Mouse (Mus musculus) G1E (cell line): ENCODE measurements at regions not wholly inside any gene's neighbourhood (a gene's known extent, or its start where the extent isn't known, plus 50 kb on each side); places are given as distances from the start of the nearest gene placed in this dataset.

Experiments
- CTCF ChIP-seq: IDR thresholded peaks from 2 replicates; pipeline ENCODE4 v1.5.1; 2012; ENCODE audit warnings: low read depth, low read length, inconsistent platforms, mixed read lengths
- GATA1 ChIP-seq: IDR thresholded peaks from 2 replicates; pipeline ENCODE4 v1.6.1; 2012; ENCODE audit warnings: borderline replicate concordance, low read length, inconsistent platforms, mixed read lengths
- GATA2 ChIP-seq: IDR thresholded peaks from 2 replicates; pipeline ENCODE4 v1.6.1; 2012; ENCODE audit warnings: low read depth, low read length, inconsistent platforms, borderline replicate concordance
- TAL1 ChIP-seq: conservative IDR thresholded peaks from 2 replicates; pipeline ENCODE4 v1.6.1; 2012; ENCODE audit warnings: low read depth, low read length, inconsistent platforms, mixed read lengths

GRCm38 (mm10) chr11:48295370-48295769 is 306.6 kb upstream of the Sgcd start:
- no peak for TF ChIP-seq CTCF
- TF ChIP-seq GATA1 = no peak
- TF ChIP-seq TAL1 = no peak
- no peak for TF ChIP-seq GATA2
